Mouse (Mus musculus) olfactory bulb, adult 2 months (tissue): ENCODE measurements around the gene Ldlrad3.

Source experiments
- CTCF ChIP-seq: fragments of 200-500 bp; IDR thresholded peaks from 2 replicates; pipeline ENCODE4 v1.5.1; 2012; ENCODE audit warnings: low read depth, mild to moderate bottlenecking, low read length, moderate library complexity; ENCODE audit not compliant: insufficient read depth
- POLR2A ChIP-seq: fragments of 200-500 bp; IDR thresholded peaks from 2 replicates; pipeline ENCODE4 v1.6.1; 2012; ENCODE audit warnings: mild to moderate bottlenecking, low read depth, low read length, moderate library complexity; ENCODE audit not compliant: insufficient read depth

DNA sequence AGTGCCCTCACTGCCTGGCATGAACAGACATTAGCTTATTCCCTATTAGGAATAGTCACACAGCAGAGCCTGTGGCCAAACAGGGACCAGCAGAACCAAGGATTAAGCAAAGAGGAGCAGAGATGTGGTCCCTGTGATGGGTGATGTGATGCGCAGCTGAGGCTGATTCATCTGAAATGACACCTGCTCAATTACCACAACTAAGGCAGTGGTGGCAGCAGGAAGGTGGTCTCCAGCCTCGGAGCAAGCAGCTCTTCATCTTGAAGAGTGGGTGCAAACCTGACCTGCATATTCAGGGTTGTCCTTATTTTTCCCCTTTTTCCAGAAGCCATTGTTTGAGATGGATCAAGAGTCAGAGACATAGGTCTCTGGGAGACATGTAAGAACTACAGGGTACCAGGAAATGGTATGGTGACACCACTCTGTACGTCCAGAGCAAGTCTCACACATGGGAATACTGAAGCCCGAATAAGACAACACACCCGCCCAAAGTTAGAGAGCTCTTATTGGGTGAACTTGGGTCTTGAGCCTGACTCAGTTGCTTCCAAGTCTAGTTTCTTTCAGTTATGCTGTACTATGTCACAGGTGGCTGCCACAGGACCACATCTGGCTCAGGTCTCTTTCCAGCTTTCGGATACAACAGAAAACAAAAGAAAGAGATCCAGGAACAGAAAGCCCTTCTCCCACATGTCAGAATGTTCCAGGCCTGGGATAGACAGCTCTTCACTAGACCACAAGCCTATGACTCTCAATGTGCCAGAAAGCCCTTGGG is 112.7 kb downstream of the Ldlrad3 start:
- TF ChIP-seq POLR2A: no peak
- no peak for TF ChIP-seq CTCF
